Comparison of ENCODE assay signal across 12 mouse cellular contexts in the genomic region with DNA sequence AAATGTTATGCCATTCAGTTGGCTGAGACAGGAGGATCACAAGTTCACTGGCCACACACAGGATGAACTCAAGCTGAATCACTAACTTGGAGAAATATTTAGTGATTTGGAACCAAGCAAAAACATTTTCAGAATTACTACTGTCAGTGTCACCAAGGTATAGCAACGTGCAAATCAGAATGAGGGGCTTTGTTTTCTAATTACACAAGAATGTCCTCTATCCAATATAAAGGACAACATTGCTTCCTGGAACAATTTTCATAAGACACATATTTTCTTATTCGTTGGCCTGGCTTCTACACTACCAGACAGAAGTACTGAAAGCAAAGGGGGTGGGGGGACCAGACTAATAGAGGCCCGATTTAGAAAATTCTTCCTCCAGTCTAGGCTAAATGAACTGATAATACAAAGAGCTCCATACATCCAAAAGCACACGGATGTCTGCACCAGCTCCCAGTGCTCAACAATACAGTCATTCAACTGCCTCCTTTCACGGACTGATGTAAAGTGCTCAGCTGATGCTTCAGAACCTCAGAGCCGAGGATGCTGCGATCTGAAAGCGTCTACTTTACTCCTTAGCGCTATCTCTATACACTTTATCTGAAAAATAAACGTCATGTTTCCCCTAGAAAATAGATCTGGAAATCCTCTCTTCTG. TPM values are rescaled to one million over a fixed set of nuclear protein-coding genes. Genes with fewer than 3 reads are reported as not detected.
DNase-seq lines count a peak whose midpoint lies in the region; ATAC-seq and TF ChIP-seq lines count a peak whose summit lies in the region.
"Had no signal": no experiment of that assay in that cellular context is flagged by ENCODE, and none has a peak within 500 bp of the region (broad histone marks: within the 10 kb centered on the region; RNA-seq: fewer than 3 reads in every experiment).

No protein-coding gene starts in this region.

- H3K4me1 ChIP-seq in hindbrain, embryonic 11.5 days (replicated peaks; ENCODE audit: control insufficient read depth, insufficient read depth, low read length) = no peaks in the 10 kb centered on the region
- H3K4me1 ChIP-seq in hindbrain, embryonic 10.5 days (replicated peaks) = peaks cover 10% of the 10 kb centered on the region; the same call in 1 of the 2 replicates
- peaks cover 8% of the 10 kb centered on the region; the same call in 1 of the 2 replicates for H3K4me1 ChIP-seq in embryonic facial prominence, embryonic 14.5 days (ENCODE audit: control insufficient read depth, insufficient read depth, low read length)
- H3K4me1 ChIP-seq in hindbrain, embryonic 13.5 days (replicated peaks) = peaks cover 13% of the 10 kb centered on the region
- H3K4me1 ChIP-seq in midbrain, postnatal 0 days (ENCODE audit: insufficient read depth, low read length) = no peaks in the 10 kb centered on the region

- no peaks in the 10 kb centered on the region for H3K27me3 ChIP-seq in hindbrain, embryonic 11.5 days (ENCODE audit: control insufficient read depth, insufficient read depth, low read length)
- no peaks in the 10 kb centered on the region for H3K27me3 ChIP-seq in hindbrain, embryonic 10.5 days (ENCODE audit: insufficient read depth, poor library complexity, severe bottlenecking)
- H3K27me3 ChIP-seq in embryonic facial prominence, embryonic 14.5 days (replicated peaks; ENCODE audit: control insufficient read depth, insufficient read depth, low read length) = no peaks in the 10 kb centered on the region
- no peaks in the 10 kb centered on the region for H3K27me3 ChIP-seq in hindbrain, embryonic 13.5 days
- no peaks in the 10 kb centered on the region for H3K27me3 ChIP-seq in midbrain, postnatal 0 days (ENCODE audit: insufficient read depth, low read length)

- no peak for TF ChIP-seq CTCF in midbrain, postnatal 0 days (IDR thresholded peaks at IDR 0.05)

- H3K9me3 ChIP-seq in hindbrain, embryonic 11.5 days (ENCODE audit: control insufficient read depth, low read length) = no peaks in the 10 kb centered on the region
- 0 out of 2 replicates have a peak, but pooled peaks cover 2% of the 10 kb centered on the region for H3K9me3 ChIP-seq in hindbrain, embryonic 10.5 days
- H3K9me3 ChIP-seq in embryonic facial prominence, embryonic 14.5 days (ENCODE audit: control insufficient read depth, low read length) = no peaks in the 10 kb centered on the region
- H3K9me3 ChIP-seq in hindbrain, embryonic 13.5 days = no peaks in the 10 kb centered on the region
- H3K9me3 ChIP-seq in midbrain, postnatal 0 days (ENCODE audit: low read length) = no peaks in the 10 kb centered on the region

- H3K4me2 ChIP-seq in hindbrain, embryonic 11.5 days (replicated peaks; ENCODE audit: low read depth, low read length) = no peak overlapping the region
- H3K4me2 ChIP-seq in embryonic facial prominence, embryonic 14.5 days (ENCODE audit: low read depth, low read length) = no peak overlapping the region
- no peak overlapping the region for H3K4me2 ChIP-seq in hindbrain, embryonic 13.5 days
- H3K4me2 ChIP-seq in midbrain, postnatal 0 days (ENCODE audit: low read depth, low read length, poor library complexity, severe bottlenecking) = no peak overlapping the region
- H3K4me2 ChIP-seq: lung, embryonic 14.5 days had no signal

- no peak overlapping the region for H3K4me3 ChIP-seq in hindbrain, embryonic 11.5 days (ENCODE audit: low read depth, low read length)
- no peak overlapping the region for H3K4me3 ChIP-seq in hindbrain, embryonic 10.5 days
- H3K4me3 ChIP-seq in embryonic facial prominence, embryonic 14.5 days (ENCODE audit: low read depth, low read length) = no peak overlapping the region
- H3K4me3 ChIP-seq in hindbrain, embryonic 13.5 days = no peak overlapping the region
- H3K4me3 ChIP-seq in midbrain, postnatal 0 days (ENCODE audit: low read depth, low read length) = no peak overlapping the region

- no peak overlapping the region for H3K27ac ChIP-seq in hindbrain, embryonic 11.5 days (ENCODE audit: low read depth, low read length)
- H3K27ac ChIP-seq in hindbrain, embryonic 10.5 days = no peak overlapping the region
- H3K27ac ChIP-seq in embryonic facial prominence, embryonic 14.5 days (replicated peaks; ENCODE audit: low read depth, low read length) = peak overlapping the region; percentile 28
- H3K27ac ChIP-seq in hindbrain, embryonic 13.5 days = peak overlapping the region; percentile 30; the same call in 1 of the 2 replicates
- H3K27ac ChIP-seq in midbrain, postnatal 0 days (ENCODE audit: low read depth, low read length) = no peak overlapping the region

- ATAC-seq in hindbrain, embryonic 11.5 days (ENCODE audit: low FRiP score) = peak; percentile 66
- ATAC-seq in embryonic facial prominence, embryonic 14.5 days (ENCODE audit: low read depth) = peak; percentile 51; the same call in 1 of the 2 replicates
- peak; percentile 55; the same call in 1 of the 2 replicates for ATAC-seq in hindbrain, embryonic 13.5 days (ENCODE audit: low FRiP score)
- no peak for ATAC-seq in midbrain, postnatal 0 days (ENCODE audit: low FRiP score)
- ATAC-seq: activated CD4-positive, CD25-positive, alpha-beta regulatory T cell, adult 4 months had no signal

- WGBS in hindbrain, embryonic 11.5 days = 65% methylated on average over 10 of the region's 10 CpGs
- 72% methylated on average over 10 of the region's 10 CpGs for WGBS in hindbrain, embryonic 10.5 days
- WGBS in embryonic facial prominence, embryonic 14.5 days = 47% methylated on average over 10 of the region's 10 CpGs
- WGBS in hindbrain, embryonic 13.5 days = 55% methylated on average over 10 of the region's 10 CpGs
- 49% methylated on average over 10 of the region's 10 CpGs for WGBS in midbrain, postnatal 0 days

- no peak overlapping the region for H3K9ac ChIP-seq in hindbrain, embryonic 11.5 days (ENCODE audit: low read depth, low read length)
- H3K9ac ChIP-seq in embryonic facial prominence, embryonic 14.5 days (ENCODE audit: low read depth, low read length) = no peak overlapping the region
- no peak overlapping the region for H3K9ac ChIP-seq in hindbrain, embryonic 13.5 days
- no peak overlapping the region for H3K9ac ChIP-seq in midbrain, postnatal 0 days (replicated peaks; ENCODE audit: low read length, poor library complexity, severe bottlenecking)
- H3K9ac ChIP-seq: lung, embryonic 14.5 days had no signal

- peak; percentile 30 for DNase-seq in hindbrain, embryonic 11.5 days (ENCODE audit: low spot score)
- no peak for DNase-seq in hindbrain, embryonic 10.5 days (ENCODE audit: low spot score)
- peak; percentile 45 for DNase-seq in embryonic facial prominence, embryonic 14.5 days (ENCODE audit: low spot score)
- DNase-seq in midbrain, postnatal 0 days (ENCODE audit: low spot score) = peak; percentile 47
- no peak for DNase-seq in cerebellum, adult 8-10 months
- no peak for DNase-seq in kidney, postnatal 36 days
- DNase-seq: cerebellum, adult 9-10 months; heart, adult 11 months; lung, embryonic 14.5 days; thymus, postnatal 14 days had no signal

- no peaks in the 10 kb centered on the region for H3K36me3 ChIP-seq in hindbrain, embryonic 11.5 days (ENCODE audit: control insufficient read depth, insufficient read depth, low read length)
- peaks cover 33% of the 10 kb centered on the region for H3K36me3 ChIP-seq in hindbrain, embryonic 10.5 days
- H3K36me3 ChIP-seq in embryonic facial prominence, embryonic 14.5 days (ENCODE audit: control insufficient read depth, insufficient read depth, low read length) = peaks cover 17% of the 10 kb centered on the region; the same call in 1 of the 2 replicates
- no peaks in the 10 kb centered on the region for H3K36me3 ChIP-seq in hindbrain, embryonic 13.5 days
- H3K36me3 ChIP-seq in midbrain, postnatal 0 days (ENCODE audit: insufficient read depth, low read length) = no peaks in the 10 kb centered on the region

RNA-seq across cellular contexts. Expression of gene Lrp6, which starts 29.2 kb away (rescaled TPM):
- polyA plus RNA-seq in hindbrain, embryonic 11.5 days (2014; fragmentation: Nextera tagmentation; extraction: Ambion mirVana) = 28.9 and 37.1 TPM in 2 replicates
- 24.7 and 25.3 TPM in 2 replicates for polyA plus RNA-seq in hindbrain, embryonic 10.5 days (2016; fragmentation: Nextera tagmentation; extraction: Ambion mirVana)
- polyA plus RNA-seq in embryonic facial prominence, embryonic 14.5 days (2014; fragmentation: Nextera tagmentation; extraction: Ambion mirVana) = 38.7 and 39.8 TPM in 2 replicates
- 20.6 and 22.3 TPM in 2 replicates for polyA plus RNA-seq in hindbrain, embryonic 13.5 days (2015; fragmentation: Nextera tagmentation; extraction: Ambion mirVana)
- 26.3 and 35.5 TPM in 2 replicates for total RNA-seq in midbrain, postnatal 0 days (2014; rRNA removed)
- polyA plus RNA-seq in midbrain, postnatal 0 days (2015; fragmentation: Nextera tagmentation; extraction: Ambion mirVana) = 11.1 and 14.7 TPM in 2 replicates

Comparison
In these comparisons a context has a peak if more than half of its experiments do, and no peak if none do; other contexts are left out.
1. DNase-seq: peak in hindbrain, embryonic 11.5 days (single experiment), embryonic facial prominence, embryonic 14.5 days (single experiment) and midbrain, postnatal 0 days (single experiment); none in hindbrain, embryonic 10.5 days (single experiment), cerebellum, adult 8-10 months (single experiment) and kidney, postnatal 36 days (0 of 2).
2. H3K27ac ChIP-seq: peak in embryonic facial prominence, embryonic 14.5 days (single experiment) and hindbrain, embryonic 13.5 days (single experiment); none in hindbrain, embryonic 11.5 days (single experiment), hindbrain, embryonic 10.5 days (single experiment) and midbrain, postnatal 0 days (single experiment).